Mouse (Mus musculus) intestine, postnatal 0 days (tissue): ENCODE results near the gene Ubn1. TPM values are rescaled to one million over a fixed set of nuclear protein-coding genes. Genes with fewer than 3 reads are reported as not detected.
A peak's percentile ranks its signal among the peaks of the same experiment; 100 is the strongest.

Source experiments
- ATAC-seq: fragments of 200-750 bp; cut with Nextera tagmentation; 2 replicates; pipeline ENCODE4 v1.8.0; 2017; ENCODE audit warnings: mild to moderate bottlenecking, moderate TSS enrichment, moderate library complexity
- H3K27ac ChIP-seq: fragments of 300-500 bp; sonication (generic); 2 replicates; pipeline ENCODE4 v1.5.1; 2014; ENCODE audit warnings: mild to moderate bottlenecking, low read depth, low read length, moderate library complexity
- H3K27me3 ChIP-seq: fragments of 300-500 bp; sonication (generic); replicated peaks from 2 replicates; pipeline ENCODE4 v1.6.1; 2014; ENCODE audit warnings: low read length, mixed read lengths; ENCODE audit not compliant: control insufficient read depth, insufficient read depth
- H3K36me3 ChIP-seq: fragments of 300-500 bp; sonication (generic); 2 replicates; pipeline ENCODE4 v1.6.1; 2014; ENCODE audit warnings: mild to moderate bottlenecking, moderate library complexity; ENCODE audit not compliant: control insufficient read depth, insufficient read depth
- H3K4me1 ChIP-seq: fragments of 300-500 bp; sonication (generic); replicated peaks from 2 replicates; pipeline ENCODE4 v1.6.1; 2014; ENCODE audit warnings: antibody characterized with exemption, low read length, mixed read lengths; ENCODE audit not compliant: control insufficient read depth, insufficient read depth
- H3K4me2 ChIP-seq: fragments of 300-500 bp; sonication (generic); replicated peaks from 2 replicates; pipeline ENCODE4 v1.6.1; 2014; ENCODE audit warnings: low read depth, mild to moderate bottlenecking, moderate library complexity
- H3K4me3 ChIP-seq: fragments of 300-500 bp; sonication (generic); 2 replicates; pipeline ENCODE4 v1.5.1; 2014; ENCODE audit warnings: low read depth, low read length
- H3K9ac ChIP-seq: fragments of 300-500 bp; sonication (generic); 2 replicates; pipeline ENCODE4 v1.6.1; 2014; ENCODE audit warnings: mild to moderate bottlenecking, low read depth, low read length
- H3K9me3 ChIP-seq: fragments of 300-500 bp; sonication (generic); 2 replicates; pipeline ENCODE4 v1.6.1; 2016; ENCODE audit warnings: mixed run types; ENCODE audit not compliant: control insufficient read depth
- CTCF ChIP-seq: sonication (generic); IDR thresholded peaks from 2 replicates; pipeline ENCODE4 v1.5.1; 2016; ENCODE audit warnings: low read depth, mild to moderate bottlenecking, control low read depth, antibody characterized with exemption, moderate library complexity
- WGBS: fragments of 180-500 bp; shearing (Covaris S2); extraction: QIAGEN DNeasy Blood & Tissue Kit; methylation state at CpG from one replicate; pipeline ENCODE4 v1.1.7; 2014; 5-methylcytosine and 5-hydroxymethylcytosine counted together
- polyA plus RNA-seq: library from polyadenylated mRNA; unstranded; fragments of >200 nt; fragmentation: Nextera tagmentation; extraction: Ambion mirVana; gene quantifications from 2 replicates; pipeline ENCODE4 v1.2.1, GENCODE M21; 2015

Gene Ubn1
- polyA plus RNA-seq, 1 experiment from 2014 or later = 14.7 TPM

- no peak for ATAC-seq
- no peaks in the 10 kb centered on the region for H3K36me3 ChIP-seq
- H3K9ac ChIP-seq = no peak overlapping the region
- H3K27ac ChIP-seq = no peak overlapping the region
- no peak overlapping the region for H3K4me3 ChIP-seq
- H3K4me1 ChIP-seq = no peaks in the 10 kb centered on the region
- WGBS = 65% methylated on average over 4 of the region's 4 CpGs
- H3K9me3 ChIP-seq = no peaks in the 10 kb centered on the region
- no peak for TF ChIP-seq CTCF
- no peak overlapping the region for H3K4me2 ChIP-seq
- no peaks in the 10 kb centered on the region for H3K27me3 ChIP-seq
These were observed 69.5 kb downstream of the Ubn1 start for GRCm38 (mm10) chr16:5119385-5119784.

GRCm38 (mm10) chr16:5119845-5120244 lies 70.0 kb downstream of the Ubn1 start:
- H3K4me2 ChIP-seq = no peak overlapping the region
- no peaks in the 10 kb centered on the region for H3K36me3 ChIP-seq
- no peak overlapping the region for H3K4me3 ChIP-seq
- 79% methylated on average over 4 of the region's 4 CpGs for WGBS
- H3K9me3 ChIP-seq = no peaks in the 10 kb centered on the region
- TF ChIP-seq CTCF = no peak
- H3K27ac ChIP-seq = no peak overlapping the region
- H3K27me3 ChIP-seq = no peaks in the 10 kb centered on the region
- H3K9ac ChIP-seq = no peak overlapping the region
- no peak for ATAC-seq
- H3K4me1 ChIP-seq = no peaks in the 10 kb centered on the region

GRCm38 (mm10) chr16:5123476-5123875 lies 73.6 kb downstream of the Ubn1 start:
- H3K4me3 ChIP-seq = no peak overlapping the region
- H3K9ac ChIP-seq = no peak overlapping the region
- H3K4me2 ChIP-seq = no peak overlapping the region
- no peaks in the 10 kb centered on the region for H3K4me1 ChIP-seq
- TF ChIP-seq CTCF = no peak
- H3K36me3 ChIP-seq = no peaks in the 10 kb centered on the region
- ATAC-seq = no peak
- WGBS = 38% methylated on average over 6 of the region's 6 CpGs
- H3K27ac ChIP-seq = no peak overlapping the region
- no peaks in the 10 kb centered on the region for H3K27me3 ChIP-seq
- H3K9me3 ChIP-seq = no peaks in the 10 kb centered on the region

GRCm38 (mm10) chr16:5130196-5130595 lies 80.3 kb downstream of the Ubn1 start:
- H3K9me3 ChIP-seq = no peaks in the 10 kb centered on the region
- WGBS = 79% methylated on average over 2 of the region's 2 CpGs
- no peak for TF ChIP-seq CTCF
- H3K4me2 ChIP-seq = no peak overlapping the region
- H3K36me3 ChIP-seq = no peaks in the 10 kb centered on the region
- peaks cover 21% of the 10 kb centered on the region for H3K27me3 ChIP-seq
- H3K27ac ChIP-seq = no peak overlapping the region
- H3K9ac ChIP-seq = no peak overlapping the region
- ATAC-seq = no peak
- H3K4me1 ChIP-seq = no peaks in the 10 kb centered on the region
- no peak overlapping the region for H3K4me3 ChIP-seq

GRCm38 (mm10) chr16:5130766-5131165 lies 80.9 kb downstream of the Ubn1 start:
- 0 out of 2 replicates have a peak overlapping the region, but pooled peaks have one; percentile 1 for H3K4me2 ChIP-seq
- H3K9me3 ChIP-seq = no peaks in the 10 kb centered on the region
- H3K27me3 ChIP-seq = peaks cover 21% of the 10 kb centered on the region
- ATAC-seq = no peak
- WGBS = 46% methylated on average over 4 of the region's 4 CpGs
- H3K4me1 ChIP-seq = no peaks in the 10 kb centered on the region
- TF ChIP-seq CTCF = 0 out of 2 replicates have a peak, but pooled peaks have one; percentile 0
- no peak overlapping the region for H3K27ac ChIP-seq
- no peak overlapping the region for H3K4me3 ChIP-seq
- no peak overlapping the region for H3K9ac ChIP-seq
- H3K36me3 ChIP-seq = no peaks in the 10 kb centered on the region

GRCm38 (mm10) chr16:5131251-5131922 lies 81.5 kb downstream of the Ubn1 start:
- H3K9me3 ChIP-seq = no peaks in the 10 kb centered on the region
- no peak for TF ChIP-seq CTCF
- peak overlapping the region; percentile 49 for H3K4me3 ChIP-seq
- no peak overlapping the region for H3K27ac ChIP-seq
- H3K27me3 ChIP-seq = peaks cover 21% of the 10 kb centered on the region
- peak overlapping the region; percentile 88 for H3K4me2 ChIP-seq
- H3K4me1 ChIP-seq = peaks cover 5% of the 10 kb centered on the region
- whole genome bisulfite sequencing = 4% methylated on average over 25 of the region's 25 CpGs
- H3K36me3 ChIP-seq = no peaks in the 10 kb centered on the region
- no peak overlapping the region for H3K9ac ChIP-seq
- no peak for ATAC-seq
